Mouse (Mus musculus) spleen, postnatal 14 days (tissue): ENCODE results near the gene Zfp871.

Experiments used
- DNase-seq, 2 experiments: peaks; one replicate each; pipeline ENCODE4 v3.0.0; 2021 to 2022; ENCODE audit warnings: low spot score in 2 of 2

Zfp871 gene

DNA sequence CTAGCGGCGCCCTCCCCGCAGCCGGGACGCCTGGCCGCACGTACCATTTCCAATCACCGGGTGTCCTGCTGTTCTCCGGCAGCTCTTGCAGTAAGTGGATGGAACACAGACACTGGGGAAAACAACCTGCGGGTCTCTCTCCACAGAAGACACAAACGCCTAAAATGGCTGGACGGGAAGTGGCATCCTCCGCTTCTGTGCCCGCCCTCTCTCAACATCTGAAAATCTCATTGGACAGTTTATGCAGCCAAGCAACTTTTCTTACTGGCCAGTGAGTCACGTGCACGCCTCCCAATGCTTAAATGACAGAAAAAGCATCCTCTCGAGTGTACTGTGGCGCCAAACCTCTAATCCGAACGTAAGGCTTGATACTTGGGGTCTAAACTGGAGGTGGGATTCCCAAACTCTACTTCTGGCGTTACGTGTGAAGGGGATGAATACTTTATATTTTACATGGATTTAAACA, at the start of gene Zfp871:
Gene Zfp871 (minus strand): TSS at position 194 of the 466 bp plus-strand sequence.
- peak; percentile 68 to 76 for DNase-seq

DNA sequence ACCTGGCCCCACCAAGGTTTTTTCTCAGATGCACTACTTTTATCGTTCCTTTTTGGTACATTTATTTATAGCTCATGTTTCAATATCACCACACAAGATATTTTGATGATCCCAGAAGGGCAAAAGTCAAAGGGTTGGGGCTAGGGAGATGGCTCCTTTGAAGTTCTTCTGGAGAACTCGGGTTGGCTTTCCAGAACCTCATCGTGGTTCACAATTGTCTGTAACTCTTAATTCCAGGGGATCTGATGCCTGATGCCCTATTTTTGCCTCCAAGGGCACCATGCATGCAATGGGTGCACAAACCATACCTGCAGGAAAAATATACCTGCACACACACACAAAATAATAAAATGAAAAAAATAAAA, 42.3 kb upstream of the Zfp871 start:
- DNase-seq, result no peak

DNA sequence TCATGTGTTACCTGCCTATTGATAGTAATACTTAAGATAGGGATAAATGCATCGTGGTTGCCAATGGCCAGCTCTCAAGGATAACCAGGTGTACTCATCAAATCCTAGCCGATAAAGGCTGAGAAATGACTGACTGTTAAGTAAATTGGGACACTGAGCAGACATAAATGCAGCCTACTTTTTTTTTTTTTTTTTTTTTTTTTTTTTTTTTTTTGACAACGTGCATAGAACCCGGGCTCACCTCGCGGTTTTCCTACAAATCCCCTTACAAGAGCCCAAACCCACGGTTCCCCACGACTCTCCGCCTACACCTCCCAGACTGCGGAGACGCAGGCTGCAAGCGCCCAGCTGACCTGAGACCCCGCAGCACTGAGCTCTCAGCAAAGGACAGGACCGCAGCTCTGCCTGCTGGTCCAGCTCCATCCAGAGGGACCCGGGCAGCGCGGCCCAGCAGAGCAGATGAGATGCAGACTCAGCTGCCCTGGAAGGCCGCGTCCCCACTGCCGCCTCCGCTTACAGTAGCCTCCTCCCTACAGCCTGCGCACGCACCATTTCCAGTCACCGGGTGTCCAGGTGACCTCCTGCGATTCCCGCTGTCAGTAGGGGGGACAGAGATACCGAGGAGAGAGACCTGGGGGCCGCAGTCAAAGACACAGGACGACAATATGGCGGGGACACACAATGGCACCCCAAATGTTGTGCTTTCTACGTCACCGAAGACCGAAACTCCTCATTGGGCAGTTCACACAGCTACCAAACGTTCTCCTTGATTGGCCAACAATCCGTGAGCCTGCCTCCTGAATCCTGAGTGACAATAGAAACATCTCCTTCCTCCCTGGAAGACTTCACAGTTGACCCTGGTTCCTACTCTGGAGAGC, 41.7 kb upstream of the Zfp871 start, which contains the start of gene Zfp799:
Gene Zfp799 (minus strand): TSS at position 722 of the 878 bp plus-strand sequence.
- DNase-seq, result peak; percentile 10 to 38

DNA sequence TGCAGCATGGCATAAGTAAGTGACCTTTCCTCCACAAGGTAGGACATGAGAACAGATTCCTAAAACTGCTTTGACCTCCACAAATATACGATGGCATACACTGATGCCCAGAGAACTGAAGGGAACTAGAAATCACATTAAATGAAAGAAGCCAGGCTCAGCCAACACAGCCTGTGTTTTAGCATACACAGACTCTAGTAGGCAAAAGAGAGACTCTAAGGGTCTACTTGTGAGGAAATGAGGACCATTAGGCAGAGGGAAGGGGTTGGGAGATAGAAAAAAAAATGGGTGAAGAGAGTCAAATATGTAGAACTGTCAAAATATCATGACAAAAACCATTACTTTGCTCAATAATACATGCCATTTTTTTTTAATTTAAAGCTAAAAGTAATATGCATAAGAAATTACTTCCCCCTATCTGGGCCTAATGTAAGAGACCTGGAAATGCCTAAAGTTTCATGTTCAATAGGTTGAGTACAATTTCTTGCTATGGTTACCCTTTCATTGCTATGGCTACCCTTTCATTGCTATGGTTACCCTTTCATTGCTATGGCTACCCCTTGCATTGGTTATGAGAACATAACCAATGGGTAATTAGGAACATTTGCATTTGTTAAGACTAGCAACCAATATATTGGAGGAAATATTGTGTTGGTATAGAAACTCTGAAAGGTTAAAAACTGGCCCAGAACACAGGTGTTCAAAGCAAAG, 28.1 kb upstream of the Zfp871 start:
- DNase-seq, result no peak

DNA sequence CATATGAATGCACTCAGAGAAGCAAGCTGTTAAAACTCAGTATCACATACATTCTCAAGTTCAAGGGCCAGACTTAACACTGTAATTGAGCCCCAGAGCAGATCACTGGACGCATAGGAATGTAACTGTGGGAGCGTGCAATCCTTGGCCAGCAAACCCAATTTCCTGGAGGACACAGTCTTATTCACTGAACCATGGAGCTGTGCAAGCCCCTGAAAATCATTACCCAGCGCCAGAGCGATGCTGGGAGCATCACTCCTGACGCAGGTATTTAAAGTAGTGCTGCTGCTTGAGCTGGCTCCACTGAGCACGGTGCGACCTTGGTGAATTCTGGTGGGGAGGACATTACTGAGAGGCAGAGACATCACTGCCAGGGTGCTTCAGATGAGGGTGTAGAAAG, 26.0 kb upstream of the Zfp871 start:
- DNase-seq, result no peak

DNA sequence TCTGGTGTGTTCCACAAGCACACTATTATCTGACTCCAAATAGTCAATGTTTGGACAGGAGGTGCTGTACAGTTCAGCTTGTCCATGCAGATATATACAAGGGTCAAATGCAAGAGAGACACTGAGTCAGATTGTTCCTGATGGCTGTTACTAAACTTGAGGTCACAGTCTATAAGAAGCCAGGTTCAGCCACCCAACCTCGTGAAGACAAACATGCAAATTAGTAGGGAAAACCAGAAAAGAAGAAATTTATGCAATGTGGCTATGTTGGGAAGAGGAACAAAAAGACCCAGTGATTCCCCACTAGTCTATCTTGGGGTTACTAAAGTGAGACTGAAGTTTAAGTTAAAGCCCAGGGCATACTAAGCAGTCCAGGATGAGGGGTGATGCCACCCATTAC, 22.6 kb upstream of the Zfp871 start:
- DNase-seq, result no peak

DNA sequence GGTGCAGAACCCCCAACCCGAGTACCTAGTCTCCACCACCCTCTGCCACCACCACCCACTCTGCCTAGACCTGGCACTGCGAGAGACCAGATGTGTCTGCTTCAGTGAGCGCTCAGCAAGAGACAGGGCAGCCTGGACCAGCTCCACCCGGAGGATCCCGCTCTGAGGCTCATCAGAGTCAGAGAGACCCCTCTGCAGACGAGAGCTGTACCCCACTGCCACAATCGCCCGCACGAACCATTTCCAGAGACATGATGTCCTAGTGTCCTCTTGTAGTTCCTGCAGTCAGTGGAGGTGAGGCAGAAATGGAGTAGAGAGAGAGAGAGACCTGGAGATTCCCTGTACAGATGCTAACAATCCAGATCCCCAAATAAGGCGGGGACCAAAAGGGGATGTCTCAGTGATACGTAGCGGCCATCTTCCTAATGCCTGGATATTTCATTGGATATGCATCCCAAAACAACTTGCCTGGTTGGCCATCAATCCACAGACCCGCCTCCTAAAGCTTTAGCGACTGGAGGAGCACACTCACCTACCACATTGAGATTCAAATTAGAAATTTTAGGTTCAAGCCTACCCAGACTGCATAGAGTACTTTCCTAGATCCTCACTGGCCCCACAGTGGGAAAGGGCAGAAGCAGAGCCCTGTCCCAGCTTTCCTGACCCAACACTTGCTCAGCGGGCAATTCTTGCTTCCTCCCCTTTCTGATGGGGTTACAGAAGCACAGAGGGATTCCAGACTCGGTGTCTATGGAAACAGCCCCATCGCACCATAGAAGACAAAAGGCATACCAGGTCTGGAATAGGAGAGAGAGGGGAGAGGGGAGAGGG, 21.7 kb upstream of the Zfp871 start, which contains the start of gene Zfp811:
Gene Zfp811 (minus strand): TSS at position 388 of the 831 bp plus-strand sequence.
- no peak for DNase-seq

DNA sequence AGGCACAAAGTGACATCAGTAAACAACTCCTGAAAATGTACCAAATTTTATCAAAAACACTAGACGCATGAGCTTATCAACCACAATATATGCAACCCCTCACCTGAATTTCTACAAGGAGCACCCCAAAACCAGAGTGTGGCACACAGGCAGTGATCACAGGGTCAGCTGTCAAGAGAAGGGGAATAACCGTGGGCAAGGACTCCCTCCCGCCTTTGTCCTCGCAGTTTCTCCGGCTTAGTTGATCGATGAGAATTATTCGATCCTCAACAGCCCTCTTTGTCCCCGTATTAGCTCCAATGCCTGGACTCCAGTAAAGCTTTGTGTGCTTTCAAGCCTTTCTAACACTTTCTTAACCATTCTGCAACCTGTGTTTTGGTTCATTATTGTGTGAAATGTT, 20.8 kb upstream of the Zfp871 start:
- DNase-seq, result no peak

DNA sequence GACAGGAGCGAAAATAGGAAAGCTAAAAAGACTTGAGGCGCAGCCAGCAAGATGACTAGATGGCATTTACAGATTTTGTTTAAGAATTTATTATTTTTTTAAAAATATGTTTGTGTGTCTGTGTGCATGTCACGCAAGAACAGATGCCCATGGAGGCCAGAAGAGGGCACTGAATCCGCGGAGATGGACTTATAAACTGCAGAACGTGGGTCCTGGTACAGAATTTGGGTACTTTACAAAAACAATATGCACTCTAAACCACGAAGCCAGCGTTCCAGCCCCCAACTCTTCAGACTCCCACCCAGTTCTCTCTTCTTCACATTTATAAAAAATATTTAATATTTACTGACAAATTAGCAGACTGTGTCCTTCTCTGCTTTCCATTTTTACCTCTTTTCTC, 1.2 kb upstream of the Zfp871 start:
- DNase-seq, result no peak

DNA sequence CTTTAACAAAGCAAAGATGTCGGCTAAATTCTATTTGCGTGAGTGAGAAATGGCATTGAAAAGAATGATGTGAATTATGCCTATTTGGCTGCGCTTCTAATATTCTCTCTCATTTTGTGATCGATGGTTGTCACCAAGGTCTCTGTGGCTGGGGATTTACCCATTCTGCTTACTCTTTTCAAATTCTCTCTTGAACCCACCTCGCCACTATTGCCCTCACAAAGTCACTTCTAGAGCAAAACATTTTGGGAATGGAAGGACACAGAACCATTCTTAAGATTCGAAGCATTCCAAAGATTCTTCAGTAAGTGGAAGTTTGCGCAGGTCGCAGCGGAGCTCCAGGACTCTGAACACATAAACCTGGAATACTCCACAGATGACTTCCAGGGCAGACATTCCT, 489 bp upstream of the Zfp871 start:
- no peak for DNase-seq

DNA sequence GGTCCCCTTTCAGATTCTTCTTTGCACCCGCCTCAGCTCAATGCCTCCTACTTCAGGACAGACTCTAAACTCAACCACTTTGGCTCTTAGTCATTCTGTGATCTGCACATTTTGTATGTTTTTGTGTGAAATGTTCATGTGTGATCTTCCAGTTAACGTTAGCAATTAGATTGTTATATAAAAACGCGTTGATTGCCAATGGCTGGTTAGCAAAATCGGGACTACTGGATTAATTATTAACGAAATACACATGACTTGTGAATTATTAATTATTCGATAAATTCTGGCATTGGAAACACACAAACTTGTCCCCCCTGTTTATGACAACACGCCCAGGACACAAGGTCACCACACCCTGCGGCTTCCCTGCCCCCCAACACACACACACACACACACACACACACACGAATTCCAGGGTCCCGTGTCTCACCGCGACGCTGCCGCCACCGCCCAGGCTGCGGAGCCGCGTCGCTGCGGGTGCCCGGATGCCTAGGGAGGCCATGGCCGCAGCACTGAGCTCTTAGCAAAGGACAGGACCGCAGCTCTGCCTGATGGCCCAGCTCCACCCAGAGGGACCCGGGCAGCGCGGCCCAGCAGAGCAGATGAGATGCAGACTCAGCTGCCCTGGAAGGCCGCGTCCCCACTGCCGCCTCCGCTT, 522 bp downstream of the Zfp871 start:
- peak in 1 of 2 experiments; percentile 49 for DNase-seq

DNA sequence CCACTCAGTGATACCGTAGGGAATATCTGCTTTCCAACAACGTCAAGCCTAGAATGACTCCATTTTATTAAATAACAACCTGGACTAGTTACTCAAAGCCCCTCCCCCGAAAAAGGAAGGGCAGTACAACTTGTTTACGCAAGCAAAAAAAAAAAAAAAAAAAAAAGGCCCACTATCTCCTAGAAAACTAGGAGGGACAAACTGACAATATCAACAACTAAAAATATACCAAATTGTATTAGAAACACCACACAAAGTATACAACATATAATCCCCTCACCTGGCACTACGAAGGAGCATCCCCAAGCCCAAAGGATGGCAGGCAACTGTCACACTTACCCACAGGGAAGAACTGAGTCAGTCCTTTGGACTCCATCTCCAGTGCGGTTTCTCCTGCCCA, 1.1 kb downstream of the Zfp871 start:
- no peak for DNase-seq

DNA sequence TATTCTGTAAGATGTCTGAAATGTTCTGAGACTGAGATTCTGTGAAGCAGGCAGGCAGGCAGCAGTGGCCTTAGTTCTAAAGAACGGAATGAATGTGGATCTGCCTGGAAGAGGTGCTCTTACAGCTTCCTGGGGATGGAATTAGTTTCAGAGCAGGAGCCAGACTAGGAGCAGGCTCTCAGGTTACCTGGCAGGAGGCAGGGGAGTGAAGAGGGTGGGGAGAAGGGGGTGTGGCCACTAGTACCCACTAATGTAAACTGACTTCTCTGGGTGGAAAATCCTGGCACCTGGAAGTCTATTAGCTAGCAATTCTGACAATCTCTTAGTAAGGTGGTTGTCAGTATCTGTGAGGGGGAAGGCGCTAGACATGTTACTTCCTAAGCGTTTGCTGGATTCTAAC, 2.4 kb downstream of the Zfp871 start:
- no peak for DNase-seq

DNA sequence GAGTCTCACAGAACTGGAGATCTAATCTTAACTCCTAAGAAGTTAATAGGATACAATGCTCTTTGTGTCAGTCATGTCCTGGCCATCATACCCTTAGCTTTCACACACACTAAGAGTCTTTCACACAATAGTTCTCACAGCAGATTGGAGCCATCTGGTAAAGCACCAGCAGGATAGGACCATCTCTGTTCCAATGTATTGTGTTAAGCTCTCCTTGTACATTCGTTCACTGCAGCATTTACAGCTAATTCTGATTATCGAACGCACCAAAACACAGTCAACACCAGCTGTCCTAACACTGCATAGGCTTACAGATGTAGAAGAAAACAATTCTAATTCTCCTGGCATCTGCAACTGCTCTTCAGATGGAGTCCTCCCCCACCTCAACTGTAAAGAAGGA, 10.5 kb downstream of the Zfp871 start:
- no peak for DNase-seq

DNA sequence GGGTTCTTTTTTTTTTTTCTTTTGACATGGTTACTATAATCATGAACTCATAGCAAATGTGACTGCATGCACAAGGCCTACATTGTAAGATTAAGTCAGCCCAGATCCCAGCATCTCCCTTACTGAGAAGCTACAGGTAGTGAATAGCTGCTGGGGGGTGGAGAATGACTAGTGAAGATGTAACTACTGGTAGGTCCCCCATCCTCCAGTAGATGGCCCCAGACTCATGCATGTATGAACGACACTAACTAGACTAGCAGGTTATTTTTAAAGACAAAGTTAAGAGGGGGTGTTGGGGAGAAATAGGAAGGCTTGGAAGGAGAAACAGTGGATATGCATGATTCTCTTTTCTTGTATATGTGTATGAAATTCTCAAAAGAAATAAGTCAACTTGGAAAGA, 16.9 kb downstream of the Zfp871 start:
- DNase-seq, result no peak

DNA sequence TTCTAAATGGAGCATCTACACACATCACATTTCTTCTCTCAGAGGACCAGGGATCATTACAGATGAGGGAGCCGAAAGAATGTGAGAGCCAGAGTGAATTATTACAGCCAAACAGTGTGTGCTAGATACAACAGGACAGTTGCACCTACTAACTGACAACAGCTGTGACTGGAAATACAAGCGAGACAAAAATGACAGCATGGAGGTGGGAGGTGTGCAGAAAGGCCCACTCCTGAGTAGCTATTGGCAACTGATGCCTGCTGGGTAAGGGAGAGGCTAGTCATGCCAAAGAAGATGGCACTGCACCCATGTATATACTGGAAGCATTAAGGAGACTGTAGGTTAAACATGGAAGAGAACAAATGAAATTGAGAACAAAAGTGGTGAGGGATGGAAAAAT, 21.7 kb downstream of the Zfp871 start:
- DNase-seq, result no peak

DNA sequence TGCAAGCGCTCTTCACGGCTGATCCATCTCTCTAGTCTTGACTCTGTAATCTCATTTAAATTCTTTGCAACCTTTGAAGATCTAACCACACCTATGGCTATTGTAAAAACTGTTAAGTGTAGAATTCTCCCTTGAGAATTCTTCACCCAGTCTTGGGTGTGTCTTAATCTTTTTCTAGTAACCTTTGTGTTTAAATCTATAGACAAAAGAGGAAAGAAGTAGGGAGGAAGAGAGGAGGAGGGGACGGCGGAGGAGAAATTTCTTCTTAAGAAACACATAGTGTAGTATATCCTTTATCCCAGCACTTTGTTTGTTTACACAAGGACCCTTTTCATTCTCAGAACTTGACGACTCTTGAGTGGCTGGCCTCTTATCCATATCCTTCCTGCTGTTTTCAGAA, 30.8 kb downstream of the Zfp871 start:
- no peak for DNase-seq

DNA sequence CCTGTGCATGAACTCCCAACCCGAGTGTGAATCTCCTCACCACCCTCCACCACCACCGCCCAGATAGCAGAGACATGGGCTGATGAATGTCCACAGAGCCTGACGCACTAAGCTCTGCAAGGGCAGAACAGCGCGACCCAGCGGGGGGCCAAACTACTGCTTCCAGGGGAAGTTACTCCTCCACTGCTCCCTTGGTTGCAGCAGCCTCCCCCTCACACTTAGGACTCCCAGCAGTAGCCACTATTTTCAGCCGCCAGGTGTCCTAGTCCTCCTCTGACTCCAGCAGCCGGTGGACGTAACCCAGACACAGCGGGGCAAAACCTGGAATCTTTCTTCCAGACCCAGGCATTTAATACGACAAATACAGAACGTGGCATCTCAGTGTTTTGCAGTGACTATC, 34.5 kb downstream of the Zfp871 start:
- no peak for DNase-seq

DNA sequence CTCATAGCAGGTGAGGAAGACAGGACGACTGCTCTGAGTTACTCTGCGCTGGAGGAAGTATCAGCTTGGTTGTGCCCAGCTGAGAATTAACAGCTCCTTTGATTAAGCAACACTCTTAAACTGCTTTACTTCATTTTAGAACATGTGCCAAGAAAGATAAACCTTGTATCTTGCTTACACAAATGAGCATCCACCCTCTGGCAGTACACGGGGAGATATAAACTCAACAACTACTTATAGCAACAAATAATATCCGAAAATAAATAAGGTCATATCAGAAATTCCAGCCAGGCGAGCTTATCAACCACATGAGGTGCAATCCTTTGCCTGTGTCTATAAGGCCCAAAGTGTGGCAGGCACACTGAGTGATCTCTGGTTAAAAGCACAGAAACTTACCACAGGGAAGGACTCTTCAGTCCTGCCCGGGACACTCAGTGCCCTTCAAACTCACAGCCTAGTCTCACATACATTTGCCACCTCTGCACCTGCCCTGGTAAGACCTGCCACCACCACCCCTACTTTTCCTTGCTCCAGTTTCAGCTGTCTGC, 35.2 kb downstream of the Zfp871 start:
- DNase-seq, result no peak

DNA sequence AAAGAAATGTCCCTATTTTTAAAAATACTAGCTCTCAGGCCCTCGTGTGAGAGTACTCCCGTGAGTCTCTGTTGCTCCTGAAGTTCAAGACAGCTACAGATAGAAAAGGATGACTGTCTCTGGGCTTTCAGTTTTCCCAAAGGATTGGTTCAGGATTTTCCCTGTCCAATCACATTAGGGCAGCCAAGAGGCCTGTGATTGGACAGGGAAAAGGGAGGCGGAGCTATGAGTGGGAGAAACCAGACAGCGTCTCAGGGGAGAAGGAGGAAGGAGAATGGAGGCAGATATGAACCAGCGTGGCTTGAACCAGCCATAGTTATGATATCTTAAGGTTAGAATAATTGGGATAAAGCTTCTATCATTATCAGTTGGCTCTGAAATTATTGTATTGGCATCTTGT, 37.5 kb downstream of the Zfp871 start:
- no peak for DNase-seq

DNA sequence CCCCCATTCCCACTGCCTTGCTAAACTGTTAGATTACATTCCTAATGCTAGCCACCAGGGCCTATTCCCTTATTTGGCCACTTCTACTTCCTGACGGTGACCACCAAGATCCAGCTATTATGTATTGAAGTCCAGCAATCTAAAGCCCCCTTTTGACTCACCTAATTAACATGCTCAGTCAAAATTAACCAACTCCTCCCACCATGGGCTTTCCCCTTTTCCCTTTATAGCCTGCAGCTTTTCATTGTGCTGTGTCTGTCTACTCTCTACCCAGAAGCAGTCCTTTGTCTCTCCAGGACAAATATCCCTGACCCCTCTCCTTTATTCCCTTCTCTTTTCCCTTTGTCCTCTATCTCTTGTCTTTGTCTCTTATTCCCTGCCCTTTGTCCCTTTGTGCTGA, 47.0 kb downstream of the Zfp871 start:
- no peak for DNase-seq
